Mouse (Mus musculus): ENCODE results near the gene Ddit4l.
"Not testable (repeated sequence)": the region's sequence is repeated elsewhere in the genome, so short reads cannot be mapped to it uniquely, and the experiment has no call there.

The Ddit4l gene

DNA sequence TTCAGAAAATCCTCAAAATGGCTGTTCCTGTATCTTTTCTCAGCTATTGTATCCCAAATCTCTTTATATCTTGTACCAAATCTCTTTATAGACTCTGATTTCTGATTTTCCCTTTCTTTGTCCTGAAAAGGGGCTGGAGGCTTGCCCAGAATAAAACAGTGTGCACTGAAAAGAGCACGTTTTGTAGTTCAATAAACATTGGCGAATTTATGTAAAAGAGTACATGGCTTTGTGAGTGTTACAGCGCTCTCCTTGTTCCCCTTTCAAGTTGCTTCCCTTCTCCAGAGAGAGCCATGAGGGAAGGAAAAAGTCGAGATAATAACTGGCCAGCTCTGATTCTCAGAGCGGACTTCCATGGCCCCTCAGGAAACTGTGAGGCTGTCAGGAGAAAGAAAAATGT, 27.7 kb downstream of the Ddit4l start:
- DNase-seq: no peak

GRCm38 (mm10) chr3:137652853-137653252, 31.4 kb downstream of the Ddit4l start:
- DNase-seq: no peak

DNA sequence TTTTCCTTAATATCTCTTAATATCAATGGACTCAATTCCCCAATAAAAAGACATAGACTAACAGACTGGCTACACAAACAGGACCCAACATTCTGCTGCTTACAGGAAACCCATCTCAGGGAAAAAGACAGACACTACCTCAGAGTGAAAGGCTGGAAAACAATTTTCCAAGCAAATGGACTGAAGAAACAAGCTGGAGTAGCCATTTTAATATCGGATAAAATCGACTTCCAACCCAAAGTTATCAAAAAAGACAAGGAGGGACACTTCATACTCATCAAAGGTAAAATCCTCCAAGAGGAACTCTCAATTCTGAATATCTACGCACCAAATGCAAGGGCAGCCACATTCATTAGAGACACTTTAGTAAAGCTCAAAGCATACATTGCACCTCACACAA, 49.8 kb downstream of the Ddit4l start, which contains the start of gene Gm21962:
Gene Gm21962 (plus strand): TSS at position 301 of the 400 bp plus-strand sequence.
- DNase-seq: not testable (repeated sequence)
